Mouse (Mus musculus): Measurements from ENCODE around the gene Fzr1. TPM values are rescaled to one million over a fixed set of nuclear protein-coding genes. Genes with fewer than 3 reads are reported as not detected.

Fzr1 gene
- total and polyA plus RNA-seq, 3 experiments, result 33.1 to 75.4 (median 44.5) TPM

GRCm38 (mm10) chr10:81319741-81320549 lies 58.4 kb downstream of the Fzr1 start (continued):
- peak; percentile 56; the same call in 1 of the 2 replicates for TF ChIP-seq MYC (IDR thresholded peaks at IDR 0.05; ENCODE audit: low read depth, low read length)
- TF ChIP-seq KAT2A (IDR thresholded peaks at IDR 0.05; ENCODE audit: insufficient replicate concordance, low read length), result no peak
- no peak for TF ChIP-seq GABPA (IDR thresholded peaks at IDR 0.05; ENCODE audit: insufficient replicate concordance, low read depth, low read length)
- TF ChIP-seq SMC3 (IDR thresholded peaks at IDR 0.05; ENCODE audit: low read depth, low read length), result no peak
- TF ChIP-seq IRF4 (IDR thresholded peaks at IDR 0.05; ENCODE audit: low read depth, low read length), result no peak; the same call in 1 of the 2 replicates
- TF ChIP-seq E2F4 (IDR thresholded peaks at IDR 0.05; ENCODE audit: insufficient replicate concordance, low read depth, low read length), result no peak
- TF ChIP-seq HCFC1 (IDR thresholded peaks at IDR 0.05; ENCODE audit: low read depth, low read length), result no peak; the same call in 1 of the 2 replicates

GRCm38 (mm10) chr10:81319330-81319699 lies 59.0 kb downstream of the Fzr1 start:
- no peak for DNase-seq (ENCODE audit: extremely low read depth)
- Histone ChIP-seq H3K27ac (ENCODE audit: insufficient read depth, low read depth) (no peak overlapping the region), H3K4me1 (ENCODE audit: control insufficient read depth in 1 of 2, insufficient read depth in 2 of 2) (peaks cover 12 to 37% of the 10 kb centered on the region in 2 experiments; a peak in 3 of 4 replicates)

More at GRCm38 (mm10) chr10:81319330-81319699, 59.0 kb downstream of the Fzr1 start:
- no peaks in the 10 kb centered on the region for H3K27me3 ChIP-seq (replicated peaks)
- dilution Hi-C loops (cut with MboI; ENCODE audit: extremely low pct_ligation_motif_present, extremely low pct_unique_long_range_greater_than_20kb, low sequenced_read_pairs), result no loop called here
- H3K4me3 ChIP-seq (replicated peaks in 1 of 3; ENCODE audit: low read depth in 2 of 3, low read length in 2 of 3, poor library complexity in 1 of 3), result peak overlapping the region in 2 of 3 experiments; percentile 49 to 65
- H3K79me2 ChIP-seq (replicated peaks; ENCODE audit: control insufficient read depth, extremely low read depth, insufficient read depth, poor library complexity, severe bottlenecking), result peaks cover 15% of the 10 kb centered on the region
- no peak for TF ChIP-seq IRF4 (IDR thresholded peaks at IDR 0.05; ENCODE audit: low read depth, low read length)
- TF ChIP-seq RAD21 (IDR thresholded peaks at IDR 0.05; ENCODE audit: low read depth, low read length), result peak; percentile 22
- no peak for TF ChIP-seq ETS1 (conservative IDR thresholded peaks at IDR 0.05; ENCODE audit: low read depth, low read length)
- TF ChIP-seq CTCF (conservative IDR thresholded peaks at IDR 0.05 in 1 of 2, IDR thresholded peaks at IDR 0.05 in 1 of 2; ENCODE audit: low read depth in 2 of 2, low read length in 2 of 2), result peak in 1 of 2 experiments; percentile 46; a peak in 2 of 4 replicates
- no peak for TF ChIP-seq RCOR1 (conservative IDR thresholded peaks at IDR 0.05; ENCODE audit: low read depth, low read length)
- TF ChIP-seq MXI1 (IDR thresholded peaks at IDR 0.05; ENCODE audit: low read depth, low read length), result no peak
- no peak for TF ChIP-seq ZMIZ1 (IDR thresholded peaks at IDR 0.05; ENCODE audit: low read depth, low read length)
- no peak for TF ChIP-seq MEF2A (IDR thresholded peaks at IDR 0.05; ENCODE audit: borderline replicate concordance, low read depth, low read length)
- TF ChIP-seq USF2 (conservative IDR thresholded peaks at IDR 0.05; ENCODE audit: low read depth, low read length), result no peak
- no peak for TF ChIP-seq E2F4 (IDR thresholded peaks at IDR 0.05; ENCODE audit: insufficient replicate concordance, low read depth, low read length)
- TF ChIP-seq SMC3 (IDR thresholded peaks at IDR 0.05; ENCODE audit: low read depth, low read length), result peak; percentile 30
- TF ChIP-seq BHLHE40 (IDR thresholded peaks at IDR 0.05; ENCODE audit: low read depth, low read length), result no peak
- no peak for TF ChIP-seq NELFE (IDR thresholded peaks at IDR 0.05; ENCODE audit: low read depth, low read length)
- no peak for TF ChIP-seq ZKSCAN1 (IDR thresholded peaks at IDR 0.05; ENCODE audit: borderline replicate concordance, low read depth, low read length)
- TF ChIP-seq HCFC1 (IDR thresholded peaks at IDR 0.05; ENCODE audit: low read depth, low read length), result no peak
- TF ChIP-seq POLR2AphosphoS2 (IDR thresholded peaks at IDR 0.05; ENCODE audit: low read depth, low read length), result no peak
- no peak for TF ChIP-seq JUN (IDR thresholded peaks at IDR 0.05; ENCODE audit: insufficient read depth, low read depth, low read length)
- TF ChIP-seq USF1 (IDR thresholded peaks at IDR 0.05; ENCODE audit: low read depth, low read length), result no peak
- H3K4me2 ChIP-seq (ENCODE audit: insufficient read depth, low read depth, poor library complexity, severe bottlenecking), result peak overlapping the region; percentile 70
- no peaks in the 10 kb centered on the region for H3K9me3 ChIP-seq (replicated peaks; ENCODE audit: low read length)
- H3K36me3 ChIP-seq (replicated peaks in 1 of 2; ENCODE audit: control insufficient read depth in 1 of 2, insufficient read depth in 1 of 2, low read length in 1 of 2), result peaks cover 60 to 74% of the 10 kb centered on the region in 2 experiments
- peak overlapping the region; percentile 80 for H3K9ac ChIP-seq (ENCODE audit: insufficient read depth, low read depth)
- in situ Hi-C loops (cut with MboI; ENCODE audit: low pct_ligation_motif_present, low pct_unique_long_range_greater_than_20kb, low sequenced_read_pairs), result no loop called here
